ENCODE assay signal across 9 mouse cellular contexts in genomic region chr17:45747858-45748785, GRCm38 (mm10). TPM values are rescaled to one million over a fixed set of nuclear protein-coding genes. Genes with fewer than 3 reads are reported as not detected.
DNase-seq lines count a peak whose midpoint lies in the region; ATAC-seq and TF ChIP-seq lines count a peak whose summit lies in the region.
"Had no signal": no experiment of that assay in that cellular context is flagged by ENCODE, and none has a peak within 500 bp of the region (broad histone marks: within the 10 kb centered on the region; RNA-seq: fewer than 3 reads in every experiment).

No protein-coding gene starts in this region.

- H3K27me3 ChIP-seq in forebrain, postnatal 0 days (ENCODE audit: insufficient read depth, low read length), result no peaks in the 10 kb centered on the region
- H3K27me3 ChIP-seq in intestine, embryonic 15.5 days (replicated peaks), result no peaks in the 10 kb centered on the region
- H3K27me3 ChIP-seq: neural tube, embryonic 13.5 days had no signal

- DNase-seq in adrenal gland, adult (ENCODE audit: inconsistent age in 2 of 2, low spot score in 1 of 2), result peak; percentile 82 to 90
- no peak for DNase-seq in adrenal gland, postnatal 4 days (ENCODE audit: low spot score in 2 of 2)
- DNase-seq in 3134 (ENCODE audit: extremely low read depth, insufficient read length, low spot score), result peak; percentile 51
- DNase-seq in brain, embryonic 14.5 days (ENCODE audit: low read depth), result peak; percentile 48
- peak; percentile 61 for DNase-seq in forebrain, postnatal 0 days
- DNase-seq in lung, postnatal 4 days, result peak; percentile 63 to 68
- DNase-seq in urinary bladder, postnatal 10 days (ENCODE audit: low spot score), result no peak

- TF ChIP-seq POLR2A in brain, embryonic 14.5 days (IDR thresholded peaks at IDR 0.05; ENCODE audit: borderline replicate concordance, extremely low read depth, insufficient read depth, insufficient read length, poor library complexity, severe bottlenecking), result no peak

- no peak overlapping the region for H3K4me3 ChIP-seq in forebrain, postnatal 0 days (ENCODE audit: low read depth, low read length)
- H3K4me3 ChIP-seq in intestine, embryonic 15.5 days (replicated peaks), result no peak overlapping the region
- H3K4me3 ChIP-seq: neural tube, embryonic 13.5 days had no signal

- H3K4me1 ChIP-seq in forebrain, postnatal 0 days (ENCODE audit: insufficient read depth), result no peaks in the 10 kb centered on the region
- H3K4me1 ChIP-seq in intestine, embryonic 15.5 days (replicated peaks), result peaks cover 7% of the 10 kb centered on the region; the same call in 1 of the 2 replicates
- H3K4me1 ChIP-seq: neural tube, embryonic 13.5 days had no signal

- no peak overlapping the region for H3K9ac ChIP-seq in forebrain, postnatal 0 days
- H3K9ac ChIP-seq in intestine, embryonic 15.5 days, result no peak overlapping the region
- H3K9ac ChIP-seq: neural tube, embryonic 13.5 days had no signal

- 53% methylated on average over 16 of the region's 16 CpGs for WGBS in forebrain, postnatal 0 days
- 75% methylated on average over 16 of the region's 16 CpGs for WGBS in intestine, embryonic 15.5 days

- peak; percentile 61 for TF ChIP-seq CTCF in brain, embryonic 14.5 days (IDR thresholded peaks at IDR 0.05; ENCODE audit: borderline replicate concordance, extremely low read depth, insufficient read depth, insufficient read length)
- peak; percentile 70 for TF ChIP-seq CTCF in forebrain, postnatal 0 days (IDR thresholded peaks at IDR 0.05; ENCODE audit: low read depth)

- no peaks in the 10 kb centered on the region for H3K36me3 ChIP-seq in forebrain, postnatal 0 days (ENCODE audit: insufficient read depth)
- no peaks in the 10 kb centered on the region for H3K36me3 ChIP-seq in intestine, embryonic 15.5 days
- H3K36me3 ChIP-seq: neural tube, embryonic 13.5 days had no signal

- no peak overlapping the region for H3K4me2 ChIP-seq in forebrain, postnatal 0 days (ENCODE audit: low read depth)
- no peak overlapping the region for H3K4me2 ChIP-seq in intestine, embryonic 15.5 days (replicated peaks)
- H3K4me2 ChIP-seq: neural tube, embryonic 13.5 days had no signal

- no peaks in the 10 kb centered on the region for H3K9me3 ChIP-seq in forebrain, postnatal 0 days (ENCODE audit: low read length)
- H3K9me3 ChIP-seq in intestine, embryonic 15.5 days, result no peaks in the 10 kb centered on the region
- H3K9me3 ChIP-seq: neural tube, embryonic 13.5 days had no signal

- ATAC-seq in forebrain, postnatal 0 days, result peak; percentile 78
- ATAC-seq in intestine, embryonic 15.5 days, result peak; percentile 48; the same call in 1 of the 2 replicates

- H3K27ac ChIP-seq in forebrain, postnatal 0 days (ENCODE audit: low read depth, low read length), result no peak overlapping the region
- H3K27ac ChIP-seq in intestine, embryonic 15.5 days, result no peak overlapping the region
- H3K27ac ChIP-seq: neural tube, embryonic 13.5 days had no signal

RNA-seq across cellular contexts. Expression of gene 1600014C23Rik, which starts 14.5 kb away (rescaled TPM):
- total RNA-seq in adrenal gland, postnatal 4 days (2021), result not detected
- polyA plus RNA-seq in brain, embryonic 14.5 days (2012; rRNA removed), result 0.21 TPM in 1 of 2 replicates, not detected in the other
- total RNA-seq in forebrain, postnatal 0 days (2014; rRNA removed), result not detected in 2 replicates
- polyA plus RNA-seq in forebrain, postnatal 0 days (2015; fragmentation: Nextera tagmentation; extraction: Ambion mirVana), result not detected in 2 replicates
- polyA plus RNA-seq in intestine, embryonic 15.5 days (2015; fragmentation: Nextera tagmentation; extraction: Ambion mirVana), result 0.52 TPM in 1 of 2 replicates, not detected in the other
- polyA plus RNA-seq: neural tube, embryonic 13.5 days had no signal

Comparison
In these comparisons a context has a peak if more than half of its experiments do, and no peak if none do; other contexts are left out.
1. DNase-seq: peak in adrenal gland, adult (2 of 2), 3134 (single experiment), brain, embryonic 14.5 days (single experiment), forebrain, postnatal 0 days (single experiment) and lung, postnatal 4 days (2 of 2); none in adrenal gland, postnatal 4 days (0 of 2) and urinary bladder, postnatal 10 days (single experiment).